Mouse (Mus musculus) left cerebral cortex, adult 8-10 months (tissue): ENCODE measurements at regions not wholly inside any gene's neighbourhood (a gene's known extent, or its start where the extent isn't known, plus 50 kb on each side); places are given as distances from the start of the nearest gene placed in this dataset.

Source experiments
- DNase-seq, 2 experiments: peaks; one replicate each; pipeline ENCODE4 v3.0.0; 2022; ENCODE audit warnings: low spot score in 2 of 2

DNA sequence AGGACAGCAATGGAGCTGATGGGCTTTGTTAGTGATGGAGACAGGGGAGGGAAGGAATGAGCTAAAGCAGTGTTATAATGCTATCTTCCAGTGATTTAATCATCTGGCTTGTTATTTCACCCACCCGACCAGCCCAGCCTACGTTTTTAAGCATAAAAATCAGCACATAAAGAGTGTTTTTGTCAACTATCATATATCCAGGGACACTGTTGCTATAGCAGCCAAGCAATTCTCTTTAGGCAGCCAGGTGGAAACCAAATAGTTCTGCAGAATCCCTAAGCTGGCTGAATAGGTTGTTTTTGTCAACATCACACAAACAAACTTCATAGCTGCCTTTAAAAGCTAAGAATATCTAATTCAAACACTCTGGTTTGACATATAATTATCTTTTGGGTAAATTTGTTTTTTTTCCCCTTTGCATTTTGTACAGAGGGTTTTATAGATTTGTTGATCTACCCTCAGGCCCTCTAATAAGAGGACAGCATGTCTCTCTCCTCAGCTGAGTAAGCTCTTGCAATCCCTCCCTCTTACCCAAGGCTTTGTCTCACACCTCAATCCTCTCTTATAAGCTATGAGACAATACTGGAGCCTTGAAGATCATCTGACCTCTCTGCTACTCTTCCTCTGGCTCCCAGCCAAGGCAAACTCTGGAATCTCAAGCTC, 104.7 kb upstream of the Camk2d start:
- DNase-seq = no peak

DNA sequence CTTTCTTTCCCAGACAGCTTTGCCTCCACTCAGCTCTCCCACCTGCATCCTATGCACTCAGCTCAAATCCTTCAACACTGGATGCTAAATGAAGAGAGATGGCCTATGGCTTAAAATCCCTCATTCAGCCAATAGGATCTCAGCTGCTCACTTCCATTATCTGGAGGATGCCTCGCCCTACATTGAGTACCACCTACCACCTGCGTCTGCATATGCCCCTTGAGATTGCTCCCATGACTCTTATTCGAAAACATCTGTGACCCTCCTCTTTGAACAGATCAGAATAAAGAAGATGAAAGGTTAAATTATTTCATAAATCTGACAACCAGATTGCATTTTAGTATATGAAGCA, 104.2 kb upstream of the Camk2d start:
- DNase-seq = no peak

DNA sequence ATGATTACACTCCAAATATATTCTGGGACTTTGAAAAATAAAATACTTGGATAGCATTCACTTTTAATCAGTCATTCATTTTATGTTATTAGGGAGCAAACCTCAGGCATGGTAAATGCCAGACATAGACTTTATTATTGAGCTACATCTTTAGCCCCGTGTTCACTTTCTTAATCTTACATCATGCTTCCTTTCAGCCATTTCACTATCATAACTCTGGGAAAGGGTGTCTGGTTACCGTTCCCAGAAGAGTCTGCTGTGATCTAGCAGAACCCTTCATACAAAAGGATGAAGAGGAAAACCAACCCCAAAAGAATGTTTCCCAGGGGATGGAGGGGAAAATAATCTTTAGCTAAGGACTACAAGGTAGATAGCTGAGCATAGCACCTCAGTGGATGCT, 97.3 kb upstream of the Camk2d start:
- no peak for DNase-seq

DNA sequence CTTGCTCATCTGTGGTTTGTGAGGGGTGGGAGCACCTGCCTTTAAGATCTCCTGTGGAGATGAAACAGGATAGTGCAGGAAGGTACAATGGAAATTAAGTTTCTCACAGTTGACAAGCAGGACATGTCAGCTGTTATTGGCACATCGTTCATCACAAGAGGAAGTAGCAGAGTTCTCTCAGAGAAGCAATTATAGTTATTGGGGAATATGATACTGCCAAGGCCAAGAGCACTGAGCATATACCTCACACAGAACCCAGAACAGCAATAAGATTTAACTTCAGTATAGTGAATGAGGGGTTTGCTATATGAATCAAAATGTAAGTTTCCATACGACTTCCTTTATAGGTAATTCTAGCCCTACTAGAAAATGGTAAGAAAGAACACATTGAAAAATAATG, 95.9 kb upstream of the Camk2d start:
- no peak for DNase-seq

DNA sequence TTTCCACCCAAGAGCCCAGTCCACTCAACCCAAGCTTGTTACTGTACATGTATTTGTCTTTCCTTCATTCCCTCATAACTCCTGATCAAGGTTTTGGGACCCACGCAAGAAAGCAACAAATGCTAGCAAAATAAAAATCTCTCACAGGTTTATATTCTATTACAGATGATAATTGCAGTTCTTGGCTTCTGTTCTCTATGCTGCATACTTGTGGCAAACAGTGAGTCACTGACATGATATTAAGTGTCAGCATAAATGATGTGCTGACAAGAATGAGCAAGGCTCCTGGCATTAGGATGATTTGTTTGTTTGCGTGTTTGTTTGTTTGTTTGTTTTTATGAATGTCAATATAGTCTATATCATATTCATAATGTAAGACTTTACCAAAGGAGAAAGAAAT, 94.3 kb upstream of the Camk2d start:
- no peak for DNase-seq

DNA sequence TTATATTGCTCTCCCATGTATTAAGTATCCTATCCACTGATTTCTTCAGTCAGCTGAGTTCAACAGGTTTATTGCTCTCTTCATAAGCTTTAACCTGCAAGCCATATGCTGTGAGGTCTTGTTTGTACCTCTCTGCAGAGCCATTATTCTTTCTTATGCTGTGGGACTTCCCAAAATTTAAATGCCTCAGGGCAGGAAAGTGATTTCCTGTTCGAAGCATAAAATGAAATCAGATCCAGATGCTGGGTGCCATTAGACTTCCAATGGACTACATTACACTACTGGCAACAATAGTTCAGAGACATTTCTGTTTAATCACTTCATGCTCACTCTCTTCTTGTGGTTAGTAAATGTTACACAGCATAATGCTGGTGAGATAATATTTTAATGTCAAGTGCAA, 90.4 kb upstream of the Camk2d start:
- DNase-seq = no peak

DNA sequence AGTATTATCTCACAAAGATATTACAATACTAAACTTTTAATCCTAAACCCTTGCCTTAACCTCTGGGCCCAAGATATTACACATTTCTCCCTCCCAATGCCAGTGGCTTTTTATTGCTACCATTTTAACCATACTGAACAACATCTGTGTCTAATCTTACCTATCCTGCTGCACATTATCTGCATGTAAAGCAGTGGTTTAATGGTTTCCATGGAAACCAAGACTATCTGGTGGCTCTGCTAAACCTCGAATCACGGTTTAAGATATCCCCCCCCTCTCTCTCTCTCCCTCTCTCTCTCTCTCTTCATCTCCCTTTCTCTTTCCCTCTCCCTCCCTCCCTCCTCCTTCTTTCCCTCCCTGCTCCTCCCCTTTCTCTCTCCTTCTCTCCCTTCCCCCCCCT, 81.3 kb upstream of the Camk2d start:
- DNase-seq = no peak

DNA sequence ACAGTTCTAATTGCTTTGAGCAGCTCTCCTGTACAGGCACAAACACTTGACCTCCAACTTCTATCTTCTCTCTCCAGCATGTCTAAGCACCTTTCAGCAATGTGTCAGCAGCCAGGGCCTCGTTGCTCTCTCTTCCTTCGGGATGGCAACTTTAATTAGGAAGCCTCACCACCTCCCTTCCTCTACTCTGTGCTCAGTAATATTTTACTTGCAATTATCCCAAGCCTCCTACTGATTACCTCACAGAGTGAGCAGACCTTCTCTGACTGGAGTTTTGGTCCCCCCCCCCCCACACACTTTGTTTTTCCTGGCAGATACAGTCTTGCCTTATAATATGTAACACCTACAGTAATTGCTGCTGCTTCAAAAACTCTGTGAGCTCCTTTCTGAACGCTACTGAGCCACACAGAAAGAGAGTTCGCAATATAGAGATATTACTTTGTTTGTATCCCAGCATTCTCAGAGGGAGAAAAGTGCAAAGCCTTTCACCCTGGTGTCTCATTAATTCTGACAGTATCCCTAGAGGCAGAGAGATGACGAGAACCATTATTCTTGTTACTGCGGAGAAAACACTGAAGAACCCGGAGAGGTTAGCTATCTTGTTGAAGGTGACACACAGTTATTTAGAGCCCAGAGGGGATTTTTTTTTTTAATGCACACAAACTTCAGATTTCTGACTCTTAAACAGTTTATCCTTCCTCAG, 61.8 kb upstream of the Camk2d start:
- no peak for DNase-seq

DNA sequence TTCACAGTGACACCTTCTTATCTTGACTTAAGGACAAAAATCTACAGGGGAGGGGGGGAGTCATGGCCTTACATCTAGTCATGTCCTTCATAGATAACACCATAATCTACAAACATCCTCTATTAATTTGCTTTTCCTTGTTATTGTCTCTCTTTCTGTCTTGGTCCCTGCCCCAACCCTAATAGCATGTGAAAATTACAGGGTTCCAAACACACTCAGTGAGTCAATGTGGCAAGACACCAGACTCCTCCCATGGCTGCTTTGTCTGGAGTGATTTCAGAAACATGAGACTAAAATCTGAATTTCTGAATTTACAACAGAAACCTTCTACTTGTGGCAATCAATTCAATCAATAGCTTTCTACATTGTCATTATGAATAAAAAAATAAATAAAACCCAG, 60.8 kb upstream of the Camk2d start:
- no peak for DNase-seq

DNA sequence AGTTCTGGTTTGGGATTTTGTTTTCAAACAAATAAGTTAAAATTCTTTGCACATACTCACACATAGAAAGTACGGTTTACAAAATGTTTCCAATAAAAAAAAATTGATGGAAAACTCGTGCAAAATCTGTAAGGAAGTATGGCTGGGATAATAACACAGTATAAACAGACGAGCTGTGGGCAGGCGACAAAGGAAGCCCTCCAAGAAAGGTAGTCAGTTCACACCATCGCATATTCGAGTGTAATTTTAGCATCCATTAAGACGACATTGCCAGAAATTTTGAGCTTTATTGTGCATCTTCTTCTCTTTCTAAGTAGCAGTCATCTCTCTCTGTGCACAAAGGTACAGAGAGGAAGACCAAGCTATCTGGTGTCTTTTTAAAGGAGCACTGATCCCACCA, 57.6 kb upstream of the Camk2d start:
- peak in 1 of 2 experiments; percentile 35 for DNase-seq

DNA sequence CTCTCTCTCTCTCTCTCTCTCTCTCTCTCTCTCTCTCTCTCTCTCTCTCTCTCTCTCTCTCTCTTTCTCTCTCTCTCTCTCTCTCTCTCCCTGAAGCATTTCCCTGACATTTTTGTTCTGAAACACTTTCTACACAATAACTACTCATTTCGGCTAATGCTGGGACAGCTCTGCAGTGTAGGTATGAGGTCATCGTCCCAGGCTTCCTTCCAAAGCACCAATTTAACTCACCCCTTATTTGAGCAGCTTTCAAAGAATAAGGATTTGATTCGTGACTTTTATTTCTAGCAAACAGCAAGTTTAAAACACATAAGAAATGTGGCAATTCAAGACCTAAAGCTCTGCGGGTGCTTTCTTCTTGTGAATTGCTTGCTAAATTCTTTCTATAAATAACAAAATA, 55.0 kb upstream of the Camk2d start:
- peak in 1 of 2 experiments; percentile 42 for DNase-seq
